Mouse (Mus musculus): Measurements from ENCODE around the gene Vps52.

DNA sequence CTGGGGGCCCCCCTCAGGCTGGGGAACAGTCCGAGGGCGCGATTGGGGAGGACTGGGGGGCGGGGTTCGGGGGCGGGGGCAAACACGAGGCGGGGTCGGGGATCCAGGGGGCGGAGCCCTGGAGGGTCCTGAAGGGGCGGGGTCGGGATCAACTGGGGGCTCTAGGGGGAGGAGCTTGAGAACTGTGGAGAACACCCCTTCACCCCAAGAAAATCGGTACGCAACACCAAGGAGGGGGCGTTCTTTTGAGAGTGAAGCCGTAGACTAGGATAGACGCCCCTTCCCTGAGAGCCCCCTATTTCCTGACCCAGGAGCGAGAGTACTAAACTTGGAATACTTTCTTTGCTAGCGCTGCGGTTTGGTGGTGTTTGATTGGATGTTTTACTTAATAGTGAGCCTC lies 39.3 kb upstream of the Vps52 start:
- TF ChIP-seq POLR2A (IDR thresholded peaks at IDR 0.05; ENCODE audit: extremely low read depth, insufficient read depth, low read length) (no peak), CTCF (IDR thresholded peaks at IDR 0.05; ENCODE audit: low read depth, low read length) (no peak)

All from liver, adult 2 months (tissue).